Mouse (Mus musculus): ENCODE data around the gene Abcg5. TPM values are rescaled to one million over a fixed set of nuclear protein-coding genes. Genes with fewer than 3 reads are reported as not detected.

Gene Abcg5
- polyA plus RNA-seq, 1 experiment from 2014 or later = 2.2 TPM

DNA sequence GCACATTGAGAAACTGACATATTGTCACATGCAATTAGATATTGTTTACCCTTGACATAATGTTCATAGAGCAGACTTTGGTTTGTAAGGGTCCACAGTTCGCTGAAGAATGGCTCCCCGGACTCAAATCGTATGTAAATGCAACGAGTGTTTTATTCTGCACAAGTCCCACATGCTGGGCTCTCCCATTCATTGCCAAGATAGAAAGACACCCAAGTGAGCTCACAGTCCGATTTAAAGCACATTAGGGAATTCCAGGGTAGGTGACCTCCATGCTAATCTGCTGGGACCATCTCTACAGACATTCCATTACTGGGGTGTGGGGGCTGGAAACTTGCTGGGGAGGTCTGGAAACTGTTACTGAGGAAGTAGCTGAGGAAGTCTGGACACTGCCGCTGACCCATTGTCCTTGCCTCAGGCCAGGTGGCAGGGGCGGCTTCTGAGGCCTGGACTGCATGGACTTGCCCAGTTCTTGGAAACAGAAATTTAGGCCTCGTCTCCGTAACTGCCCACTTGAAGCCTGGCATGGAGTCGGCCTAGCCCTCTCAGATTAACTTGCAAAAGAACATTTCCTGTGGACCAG is 42.9 kb downstream of the Abcg5 start:
- Histone ChIP-seq H3K36me3 (replicated peaks) (no peaks in the 10 kb centered on the region), H3K27me3 (replicated peaks) (no peaks in the 10 kb centered on the region), H3K9me3 (no peaks in the 10 kb centered on the region), H3K4me1 (0 out of 2 replicates have a peak, but pooled peaks cover 7% of the 10 kb centered on the region), H3K4me2 (no peak overlapping the region), H3K27ac (no peak overlapping the region), H3K9ac (no peak overlapping the region), H3K4me3 (no peak overlapping the region)
- 56% methylated on average over 10 of the region's 10 CpGs for WGBS
- ATAC-seq (replicated peaks) = no peak

DNA sequence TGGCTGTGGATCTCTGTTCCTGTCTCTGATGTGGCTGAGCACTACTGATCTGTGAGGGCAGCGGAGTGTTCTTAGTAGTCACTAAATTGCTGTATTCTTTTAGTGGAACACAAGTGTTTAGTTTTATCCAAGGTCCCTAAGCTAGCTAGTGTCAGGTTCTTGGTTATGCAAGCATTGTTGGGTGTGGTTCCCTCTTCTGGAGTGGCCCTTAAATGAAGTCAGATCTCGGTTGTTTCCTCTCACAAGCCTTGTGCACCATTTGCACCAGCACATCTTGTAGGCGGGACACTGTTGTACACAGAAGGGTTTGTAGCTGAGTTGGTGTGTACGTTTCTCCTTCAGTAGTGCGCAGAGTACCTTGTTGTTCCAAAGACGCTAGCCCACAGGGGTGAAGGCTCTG is 44.8 kb downstream of the Abcg5 start:
- no peak for ATAC-seq (replicated peaks)
- no peaks in the 10 kb centered on the region for H3K36me3 ChIP-seq (replicated peaks)
- no peak overlapping the region for H3K9ac ChIP-seq
- H3K27ac ChIP-seq = no peak overlapping the region
- H3K4me3 ChIP-seq = no peak overlapping the region
- H3K4me1 ChIP-seq = 0 out of 2 replicates have a peak, but pooled peaks cover 4% of the 10 kb centered on the region
- H3K27me3 ChIP-seq (replicated peaks) = no peaks in the 10 kb centered on the region
- H3K9me3 ChIP-seq = no peaks in the 10 kb centered on the region
- WGBS = 94% methylated on average over 6 of the region's 6 CpGs
- H3K4me2 ChIP-seq = no peak overlapping the region

DNA sequence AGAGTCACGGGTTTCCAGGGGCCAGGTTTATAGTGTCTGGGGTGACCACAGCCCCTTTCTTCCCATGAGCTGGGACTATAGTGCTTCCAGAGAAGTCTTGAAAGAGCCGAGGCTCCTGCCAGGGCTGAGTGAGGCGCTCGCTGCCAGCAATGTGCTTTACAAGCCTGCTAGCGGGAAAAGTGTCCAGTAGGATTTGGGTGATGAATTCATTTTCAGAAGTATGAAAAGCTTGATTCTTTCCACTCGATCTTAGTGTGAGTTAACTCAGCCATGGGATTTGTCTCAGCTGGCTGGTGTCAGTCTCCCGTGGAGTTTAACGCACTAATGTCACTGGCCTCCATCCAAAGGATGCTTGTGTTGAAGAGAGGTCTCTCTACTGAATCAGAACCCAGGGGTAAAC is 46.5 kb downstream of the Abcg5 start:
- no peak overlapping the region for H3K9ac ChIP-seq
- no peak overlapping the region for H3K4me2 ChIP-seq
- ATAC-seq (replicated peaks) = no peak
- 43% methylated on average over 8 of the region's 8 CpGs for WGBS
- 0 out of 2 replicates have a peak, but pooled peaks cover 4% of the 10 kb centered on the region for H3K4me1 ChIP-seq
- no peaks in the 10 kb centered on the region for H3K9me3 ChIP-seq
- H3K27me3 ChIP-seq (replicated peaks) = no peaks in the 10 kb centered on the region
- no peak overlapping the region for H3K4me3 ChIP-seq
- no peak overlapping the region for H3K27ac ChIP-seq
- H3K36me3 ChIP-seq (replicated peaks) = no peaks in the 10 kb centered on the region

DNA sequence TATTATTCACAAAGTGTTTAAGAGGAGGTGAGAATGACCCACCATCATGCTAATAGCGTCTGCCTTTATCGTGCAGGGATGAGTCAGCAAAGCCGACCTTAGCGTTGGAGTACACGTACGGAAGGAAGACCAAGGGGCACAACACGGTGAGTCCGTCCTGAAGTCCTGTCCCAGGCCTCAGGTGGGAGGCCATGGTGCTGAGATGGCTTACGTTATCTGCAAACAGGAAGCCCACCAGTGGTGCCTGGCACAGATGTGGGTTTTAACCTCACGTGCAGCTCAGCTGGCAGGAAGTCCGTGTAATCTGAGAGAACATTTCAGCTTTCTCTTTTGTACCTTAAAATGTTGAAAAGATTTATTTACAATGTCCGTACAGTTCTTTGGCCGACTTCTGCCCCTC is 49.4 kb downstream of the Abcg5 start:
- no peak overlapping the region for H3K4me3 ChIP-seq
- 92% methylated on average over 13 of the region's 13 CpGs for WGBS
- no peaks in the 10 kb centered on the region for H3K36me3 ChIP-seq (replicated peaks)
- H3K4me2 ChIP-seq = no peak overlapping the region
- H3K27ac ChIP-seq = no peak overlapping the region
- H3K9ac ChIP-seq = no peak overlapping the region
- H3K9me3 ChIP-seq = no peaks in the 10 kb centered on the region
- 0 out of 2 replicates have a peak, but pooled peaks cover 4% of the 10 kb centered on the region for H3K4me1 ChIP-seq
- ATAC-seq (replicated peaks) = no peak
- no peaks in the 10 kb centered on the region for H3K27me3 ChIP-seq (replicated peaks)

GRCm38 (mm10) chr17:84631836-84632235 is 51.0 kb downstream of the Abcg5 start:
- H3K4me3 ChIP-seq = no peak overlapping the region
- no peak overlapping the region for H3K4me2 ChIP-seq
- H3K27me3 ChIP-seq (replicated peaks) = no peaks in the 10 kb centered on the region
- no peaks in the 10 kb centered on the region for H3K9me3 ChIP-seq
- H3K36me3 ChIP-seq (replicated peaks) = no peaks in the 10 kb centered on the region
- H3K4me1 ChIP-seq = peaks cover 14% of the 10 kb centered on the region; the same call in 1 of the 2 replicates
- ATAC-seq (replicated peaks) = no peak
- no peak overlapping the region for H3K27ac ChIP-seq
- WGBS = 95% methylated on average over 6 of the region's 6 CpGs
- no peak overlapping the region for H3K9ac ChIP-seq

DNA sequence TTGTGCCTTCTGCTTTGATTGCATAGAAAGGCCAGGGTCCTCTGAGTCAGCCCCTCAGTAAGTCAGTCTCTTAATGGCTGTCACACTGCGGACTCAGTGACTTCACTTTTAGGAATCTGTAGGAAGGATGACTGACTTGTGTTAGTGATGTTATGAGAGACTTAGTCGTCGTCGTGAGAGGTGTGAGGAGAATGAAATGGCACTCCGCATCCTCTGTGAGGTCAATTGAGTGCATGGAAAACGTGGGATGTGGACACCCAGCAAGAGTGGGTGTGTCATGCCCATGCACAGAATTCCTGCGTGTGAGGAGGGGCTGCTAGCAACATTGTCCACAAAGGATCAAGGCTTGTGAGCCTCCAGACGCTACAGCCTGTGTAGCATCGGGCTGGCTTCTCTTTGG is 54.2 kb downstream of the Abcg5 start:
- H3K4me2 ChIP-seq = no peak overlapping the region
- no peaks in the 10 kb centered on the region for H3K27me3 ChIP-seq (replicated peaks)
- no peaks in the 10 kb centered on the region for H3K36me3 ChIP-seq (replicated peaks)
- H3K4me3 ChIP-seq = no peak overlapping the region
- WGBS = 87% methylated on average over 9 of the region's 9 CpGs
- ATAC-seq (replicated peaks) = no peak
- peaks cover 11% of the 10 kb centered on the region; the same call in 1 of the 2 replicates for H3K4me1 ChIP-seq
- H3K9me3 ChIP-seq = no peaks in the 10 kb centered on the region
- H3K27ac ChIP-seq = no peak overlapping the region
- no peak overlapping the region for H3K9ac ChIP-seq

GRCm38 (mm10) chr17:84627721-84628120 is 55.1 kb downstream of the Abcg5 start:
- WGBS = 88% methylated on average over 10 of the region's 10 CpGs
- Histone ChIP-seq H3K27ac (no peak overlapping the region), H3K4me2 (no peak overlapping the region), H3K27me3 (replicated peaks) (no peaks in the 10 kb centered on the region), H3K9me3 (no peaks in the 10 kb centered on the region), H3K4me3 (no peak overlapping the region), H3K9ac (no peak overlapping the region), H3K36me3 (replicated peaks) (no peaks in the 10 kb centered on the region), H3K4me1 (peaks cover 11% of the 10 kb centered on the region; the same call in 1 of the 2 replicates)
- ATAC-seq (replicated peaks) = no peak

- no peaks in the 10 kb centered on the region for H3K9me3 ChIP-seq
- no peaks in the 10 kb centered on the region for H3K36me3 ChIP-seq (replicated peaks)
- H3K9ac ChIP-seq = peak overlapping the region; percentile 58
- WGBS = 25% methylated on average over 9 of the region's 9 CpGs
- peak; percentile 77 for ATAC-seq (replicated peaks)
- peak overlapping the region; percentile 63 for H3K4me2 ChIP-seq
- peaks cover 11% of the 10 kb centered on the region; the same call in 1 of the 2 replicates for H3K4me1 ChIP-seq
- peak overlapping the region; percentile 63 for H3K4me3 ChIP-seq
- H3K27me3 ChIP-seq (replicated peaks) = no peaks in the 10 kb centered on the region
- H3K27ac ChIP-seq = peak overlapping the region; percentile 79
Observed at GRCm38 (mm10) chr17:84626857-84627305, 55.9 kb downstream of the Abcg5 start.

DNA sequence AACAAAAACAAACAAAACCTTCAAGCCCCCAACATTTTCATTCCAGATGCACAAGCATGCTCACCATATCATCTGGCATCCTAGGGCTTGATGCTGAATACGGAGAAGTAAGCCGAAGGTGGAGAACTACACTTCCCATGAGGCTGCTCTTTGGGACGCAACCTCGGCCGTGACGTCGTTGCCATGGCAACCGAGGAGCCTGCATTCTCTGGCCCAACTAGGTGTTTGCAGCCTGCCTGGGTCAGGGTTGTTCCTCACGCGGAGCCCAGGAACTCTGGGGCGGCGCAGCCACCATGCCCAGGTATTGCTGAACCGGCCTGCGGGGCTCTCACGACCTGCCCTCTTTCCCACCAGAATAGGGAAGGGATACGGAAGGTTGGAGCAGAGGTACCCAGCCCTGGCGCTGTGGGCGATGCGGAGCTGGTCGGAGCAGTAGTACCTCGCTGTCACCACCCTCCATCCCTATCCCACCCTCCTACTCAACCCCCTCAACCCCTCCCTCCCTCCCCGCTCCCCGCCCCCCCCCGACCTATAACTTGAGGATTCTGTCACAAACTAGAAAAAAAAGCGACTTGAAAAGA is 56.4 kb downstream of the Abcg5 start, which contains the start of gene Dync2li1:
Gene Dync2li1 (plus strand): TSS at position 221 of the 581 bp plus-strand sequence.
- Histone ChIP-seq H3K36me3 (replicated peaks) (no peaks in the 10 kb centered on the region), H3K4me2 (peak within 1 kb of the TSS; percentile 63), H3K4me3 (peak within 1 kb of the TSS; percentile 63), H3K9me3 (no peaks in the 10 kb centered on the region), H3K9ac (peak within 1 kb of the TSS; percentile 58), H3K27me3 (replicated peaks) (no peaks in the 10 kb centered on the region), H3K27ac (peak within 1 kb of the TSS; percentile 79), H3K4me1 (peaks cover 11% of the 10 kb centered on the region; the same call in 1 of the 2 replicates)
- WGBS = under 1% methylated on average over 25 of the region's 25 CpGs
- ATAC-seq (replicated peaks) = peak; percentile 98

DNA sequence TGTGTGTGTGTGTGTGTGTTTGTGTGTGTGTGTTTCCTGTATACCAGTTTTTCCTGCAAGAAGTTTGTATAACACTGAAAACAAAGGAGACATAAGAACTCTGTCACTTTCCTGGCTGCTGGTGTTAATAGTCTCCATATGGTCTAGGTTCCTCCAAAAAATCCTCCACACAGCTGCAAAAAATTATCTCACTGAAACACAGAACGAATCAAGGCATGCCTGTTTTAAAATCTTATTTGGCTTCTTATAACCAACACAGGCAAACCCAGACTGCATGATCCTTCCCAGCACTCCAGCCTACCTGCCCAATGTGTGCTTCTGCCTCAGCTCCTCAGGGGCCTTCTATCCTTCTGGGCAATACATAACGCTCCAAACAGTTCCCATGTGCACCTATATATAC is 59.9 kb downstream of the Abcg5 start:
- Histone ChIP-seq H3K4me3 (no peak overlapping the region), H3K4me1 (peaks cover 11% of the 10 kb centered on the region; the same call in 1 of the 2 replicates), H3K27me3 (replicated peaks) (no peaks in the 10 kb centered on the region), H3K4me2 (no peak overlapping the region), H3K9ac (no peak overlapping the region), H3K9me3 (no peaks in the 10 kb centered on the region), H3K27ac (no peak overlapping the region), H3K36me3 (replicated peaks) (no peaks in the 10 kb centered on the region)
- WGBS = 75% methylated on average over 2 of the region's 2 CpGs
- no peak for ATAC-seq (replicated peaks)

DNA sequence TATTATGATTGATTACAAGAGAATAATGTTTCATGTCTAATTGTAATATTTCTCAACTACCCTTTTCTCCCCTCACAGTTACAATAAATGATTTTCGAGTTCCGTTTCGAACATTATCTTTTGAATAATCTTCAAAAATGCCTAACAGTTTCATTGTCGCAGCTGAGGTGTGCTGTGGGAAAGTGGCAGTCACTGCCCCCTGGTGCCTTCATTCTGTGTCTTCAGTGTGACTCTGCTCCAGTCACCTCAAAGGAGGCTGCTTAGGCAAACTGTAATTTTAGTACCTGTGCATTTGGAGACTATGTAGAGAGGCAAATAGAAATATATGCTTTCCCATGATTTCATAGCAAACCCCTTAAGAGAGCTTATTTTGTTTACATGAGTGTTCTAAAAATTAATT is 60.8 kb downstream of the Abcg5 start:
- no peak overlapping the region for H3K9ac ChIP-seq
- H3K4me2 ChIP-seq = no peak overlapping the region
- no peaks in the 10 kb centered on the region for H3K27me3 ChIP-seq (replicated peaks)
- H3K9me3 ChIP-seq = no peaks in the 10 kb centered on the region
- no peak for ATAC-seq (replicated peaks)
- no peak overlapping the region for H3K4me3 ChIP-seq
- peaks cover 4% of the 10 kb centered on the region; the same call in 1 of the 2 replicates for H3K4me1 ChIP-seq
- H3K27ac ChIP-seq = no peak overlapping the region
- H3K36me3 ChIP-seq (replicated peaks) = no peaks in the 10 kb centered on the region
- WGBS = 88% methylated on average over 4 of the region's 4 CpGs

GRCm38 (mm10) chr17:84621209-84621608 is 61.6 kb downstream of the Abcg5 start:
- Histone ChIP-seq H3K9me3 (no peaks in the 10 kb centered on the region), H3K4me2 (no peak overlapping the region), H3K27me3 (replicated peaks) (no peaks in the 10 kb centered on the region), H3K9ac (no peak overlapping the region), H3K27ac (no peak overlapping the region), H3K4me1 (no peaks in the 10 kb centered on the region), H3K4me3 (no peak overlapping the region), H3K36me3 (replicated peaks) (no peaks in the 10 kb centered on the region)
- WGBS = 77% methylated on average over 6 of the region's 6 CpGs
- ATAC-seq (replicated peaks) = no peak

DNA sequence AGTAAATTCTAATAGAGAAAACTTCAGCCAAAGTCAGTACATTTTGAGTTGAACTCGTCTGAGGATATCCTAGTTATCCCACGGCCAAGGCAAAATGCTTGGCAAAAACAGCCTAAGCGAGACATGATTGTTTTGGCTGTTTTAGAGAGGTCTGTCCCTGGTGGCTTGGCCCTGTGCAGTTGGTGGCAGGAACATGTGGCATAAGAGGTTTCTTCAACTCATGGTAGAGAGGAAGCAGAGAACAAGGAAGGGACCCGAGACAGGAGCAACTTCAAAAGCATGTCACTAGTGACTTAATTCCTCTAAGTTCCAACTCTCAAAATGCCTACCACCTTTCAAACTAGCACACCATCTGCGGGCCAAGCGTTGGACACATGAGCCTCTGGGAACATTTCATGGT is 62.2 kb downstream of the Abcg5 start:
- no peaks in the 10 kb centered on the region for H3K36me3 ChIP-seq (replicated peaks)
- H3K4me3 ChIP-seq = no peak overlapping the region
- H3K4me1 ChIP-seq = no peaks in the 10 kb centered on the region
- H3K9me3 ChIP-seq = no peaks in the 10 kb centered on the region
- no peak for ATAC-seq (replicated peaks)
- no peak overlapping the region for H3K4me2 ChIP-seq
- no peak overlapping the region for H3K27ac ChIP-seq
- H3K9ac ChIP-seq = no peak overlapping the region
- 85% methylated on average over 6 of the region's 6 CpGs for WGBS
- no peaks in the 10 kb centered on the region for H3K27me3 ChIP-seq (replicated peaks)
